Mouse (Mus musculus): ENCODE data around the gene Stxbp3. TPM values are rescaled to one million over a fixed set of nuclear protein-coding genes. Genes with fewer than 3 reads are reported as not detected.

Gene Stxbp3
- total and polyA plus RNA-seq, 3 experiments, result 15.9 to 32.2 TPM; not detected in 1

DNA sequence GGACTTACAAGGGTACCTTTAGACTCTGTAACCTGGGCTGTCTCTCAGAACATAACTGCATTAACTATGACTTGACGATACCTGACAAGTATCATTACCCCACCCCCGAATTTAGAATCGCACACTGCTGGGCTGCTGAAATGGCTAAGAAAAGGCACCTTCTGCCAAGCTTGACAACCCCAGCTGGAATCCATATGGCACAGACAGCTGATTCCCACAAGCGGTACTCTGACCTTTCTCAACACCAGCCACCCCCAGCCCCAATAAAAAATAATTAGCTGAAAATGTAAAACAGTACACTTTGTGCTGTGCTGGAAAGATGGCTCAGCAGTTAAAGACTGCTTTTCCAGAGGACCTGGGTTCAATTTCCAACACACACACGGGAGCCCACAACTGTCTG, 51.0 kb downstream of the Stxbp3 start:
- no peak overlapping the region for H3K9ac ChIP-seq (ENCODE audit: control insufficient read depth, low read depth, low read length, poor library complexity, severe bottlenecking)
- no peaks in the 10 kb centered on the region for H3K79me2 ChIP-seq (ENCODE audit: control insufficient read depth, insufficient read depth, low read length, poor library complexity)
- DNase-seq (ENCODE audit: low read depth, low spot score), result no peak
- H3K27me3 ChIP-seq (ENCODE audit: control insufficient read depth in 1 of 2, insufficient read depth in 2 of 2, low read length in 2 of 2), result no peaks in the 10 kb centered on the region
- H3K9me3 ChIP-seq (replicated peaks; ENCODE audit: insufficient read depth, low read length), result no peaks in the 10 kb centered on the region
- H3K27ac ChIP-seq (ENCODE audit: control insufficient read depth, low read depth, low read length), result no peak overlapping the region
- H3K4me1 ChIP-seq (ENCODE audit: control insufficient read depth in 1 of 2, insufficient read depth in 2 of 2, low read length in 2 of 2), result no peaks in the 10 kb centered on the region
- TF ChIP-seq SMC3 (IDR thresholded peaks at IDR 0.05; ENCODE audit: low read depth, low read length) (no peak), TCF12 (IDR thresholded peaks at IDR 0.05; ENCODE audit: low read depth, low read length) (no peak), MAZ (IDR thresholded peaks at IDR 0.05; ENCODE audit: low read depth, low read length) (no peak), ETS1 (IDR thresholded peaks at IDR 0.05; ENCODE audit: low read depth, low read length) (no peak), ZNF384 (IDR thresholded peaks at IDR 0.05; ENCODE audit: low read depth, low read length) (no peak), MYC (IDR thresholded peaks at IDR 0.05; ENCODE audit: low read depth, low read length) (no peak), E2F4 (IDR thresholded peaks at IDR 0.05; ENCODE audit: borderline replicate concordance, low read depth, low read length) (no peak), ZMIZ1 (IDR thresholded peaks at IDR 0.05; ENCODE audit: low read depth, low read length) (no peak), UBTF (IDR thresholded peaks at IDR 0.05; ENCODE audit: borderline replicate concordance, insufficient read depth, low read depth, low read length) (no peak), USF2 (IDR thresholded peaks at IDR 0.05; ENCODE audit: borderline replicate concordance in 1 of 2, insufficient read depth in 1 of 2, low read depth in 1 of 2, low read length in 2 of 2) (no peak), CTCF (IDR thresholded peaks at IDR 0.05 in 2 of 3, conservative IDR thresholded peaks at IDR 0.05 in 1 of 3; ENCODE audit: control insufficient read depth in 1 of 3, insufficient read depth in 1 of 3, low read depth in 2 of 3, low read length in 3 of 3, poor library complexity in 1 of 3, severe bottlenecking in 1 of 3) (no peak)
- no peaks in the 10 kb centered on the region; a peak in 1 of 4 replicates for H3K36me3 ChIP-seq (ENCODE audit: control insufficient read depth in 1 of 2, insufficient read depth in 2 of 2, low read length in 2 of 2)
- no peak overlapping the region for H3K4me3 ChIP-seq (ENCODE audit: control insufficient read depth in 1 of 2, insufficient read depth in 1 of 2, low read depth in 2 of 2, low read length in 2 of 2)

DNA sequence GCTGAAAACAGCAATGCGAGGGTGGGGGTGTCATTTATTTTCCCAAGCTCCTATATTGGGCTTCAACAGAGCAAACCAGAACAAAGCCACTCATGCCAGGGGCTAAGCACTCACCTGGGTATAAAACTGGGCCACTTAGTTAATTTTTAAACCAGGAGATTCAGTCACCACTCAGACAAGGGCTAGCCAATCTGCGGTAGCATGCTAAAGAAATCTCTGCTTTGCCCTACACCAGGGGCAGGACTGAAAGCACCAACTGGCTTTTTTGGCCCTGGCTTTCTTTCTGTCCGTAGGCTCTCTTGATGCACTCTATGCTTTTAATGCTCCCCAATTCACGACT, 51.9 kb downstream of the Stxbp3 start:
- Histone ChIP-seq H3K9ac (ENCODE audit: control insufficient read depth, low read depth, low read length, poor library complexity, severe bottlenecking) (no peak overlapping the region), H3K4me1 (ENCODE audit: control insufficient read depth in 1 of 2, insufficient read depth in 2 of 2, low read length in 2 of 2) (no peaks in the 10 kb centered on the region), H3K36me3 (ENCODE audit: control insufficient read depth in 1 of 2, insufficient read depth in 2 of 2, low read length in 2 of 2) (no peaks in the 10 kb centered on the region; a peak in 1 of 4 replicates), H3K79me2 (ENCODE audit: control insufficient read depth, insufficient read depth, low read length, poor library complexity) (no peaks in the 10 kb centered on the region), H3K27me3 (ENCODE audit: control insufficient read depth in 1 of 2, insufficient read depth in 2 of 2, low read length in 2 of 2) (no peaks in the 10 kb centered on the region), H3K4me3 (ENCODE audit: control insufficient read depth in 1 of 2, insufficient read depth in 1 of 2, low read depth in 2 of 2, low read length in 2 of 2) (no peak overlapping the region), H3K27ac (ENCODE audit: control insufficient read depth, low read depth, low read length) (no peak overlapping the region), H3K9me3 (replicated peaks; ENCODE audit: insufficient read depth, low read length) (no peaks in the 10 kb centered on the region)
- TF ChIP-seq TAL1 (IDR thresholded peaks at IDR 0.05; ENCODE audit: low read length), result no peak
- TF ChIP-seq RAD21 (IDR thresholded peaks at IDR 0.05; ENCODE audit: low read depth, low read length), result no peak
- no peak for TF ChIP-seq ETS1 (IDR thresholded peaks at IDR 0.05; ENCODE audit: low read depth, low read length)
- no peak for TF ChIP-seq MAZ (IDR thresholded peaks at IDR 0.05; ENCODE audit: low read depth, low read length)
- TF ChIP-seq MAX (IDR thresholded peaks at IDR 0.05; ENCODE audit: low read length), result no peak
- no peak for TF ChIP-seq ELF1 (IDR thresholded peaks at IDR 0.05; ENCODE audit: low read depth, low read length)
- no peak for TF ChIP-seq USF2 (IDR thresholded peaks at IDR 0.05; ENCODE audit: borderline replicate concordance in 1 of 2, insufficient read depth in 1 of 2, low read depth in 1 of 2, low read length in 2 of 2)
- no peak for TF ChIP-seq MAFK (IDR thresholded peaks at IDR 0.05; ENCODE audit: borderline replicate concordance, low read depth, low read length)
- TF ChIP-seq POLR2A (IDR thresholded peaks at IDR 0.05; ENCODE audit: control insufficient read depth in 1 of 2, insufficient read depth in 1 of 2, low read depth in 1 of 2, low read length in 2 of 2, poor library complexity in 1 of 2), result no peak
- no peak for TF ChIP-seq ZC3H11A (IDR thresholded peaks at IDR 0.05; ENCODE audit: low read depth, low read length)
- TF ChIP-seq MYC (IDR thresholded peaks at IDR 0.05; ENCODE audit: low read depth, low read length), result no peak
- TF ChIP-seq HCFC1 (IDR thresholded peaks at IDR 0.05; ENCODE audit: low read depth, low read length), result no peak
- TF ChIP-seq BHLHE40 (IDR thresholded peaks at IDR 0.05; ENCODE audit: borderline replicate concordance, low read depth, low read length), result no peak
- no peak for TF ChIP-seq CHD2 (IDR thresholded peaks at IDR 0.05; ENCODE audit: low read length)
- no peak for TF ChIP-seq KAT2A (conservative IDR thresholded peaks at IDR 0.05; ENCODE audit: low read depth, low read length)
- TF ChIP-seq POLR2AphosphoS5 (IDR thresholded peaks at IDR 0.05; ENCODE audit: borderline replicate concordance, low read depth, low read length), result no peak
- TF ChIP-seq GABPA (IDR thresholded peaks at IDR 0.05; ENCODE audit: low read depth, low read length), result no peak
- no peak for TF ChIP-seq EP300 (IDR thresholded peaks at IDR 0.05; ENCODE audit: low read depth in 1 of 2, low read length in 2 of 2)
- no peak for TF ChIP-seq MXI1 (IDR thresholded peaks at IDR 0.05; ENCODE audit: low read depth, low read length)
- DNase-seq (ENCODE audit: low read depth, low spot score), result no peak
